Comparison of ENCODE assay signal across 23 mouse cellular contexts in the genomic region with DNA sequence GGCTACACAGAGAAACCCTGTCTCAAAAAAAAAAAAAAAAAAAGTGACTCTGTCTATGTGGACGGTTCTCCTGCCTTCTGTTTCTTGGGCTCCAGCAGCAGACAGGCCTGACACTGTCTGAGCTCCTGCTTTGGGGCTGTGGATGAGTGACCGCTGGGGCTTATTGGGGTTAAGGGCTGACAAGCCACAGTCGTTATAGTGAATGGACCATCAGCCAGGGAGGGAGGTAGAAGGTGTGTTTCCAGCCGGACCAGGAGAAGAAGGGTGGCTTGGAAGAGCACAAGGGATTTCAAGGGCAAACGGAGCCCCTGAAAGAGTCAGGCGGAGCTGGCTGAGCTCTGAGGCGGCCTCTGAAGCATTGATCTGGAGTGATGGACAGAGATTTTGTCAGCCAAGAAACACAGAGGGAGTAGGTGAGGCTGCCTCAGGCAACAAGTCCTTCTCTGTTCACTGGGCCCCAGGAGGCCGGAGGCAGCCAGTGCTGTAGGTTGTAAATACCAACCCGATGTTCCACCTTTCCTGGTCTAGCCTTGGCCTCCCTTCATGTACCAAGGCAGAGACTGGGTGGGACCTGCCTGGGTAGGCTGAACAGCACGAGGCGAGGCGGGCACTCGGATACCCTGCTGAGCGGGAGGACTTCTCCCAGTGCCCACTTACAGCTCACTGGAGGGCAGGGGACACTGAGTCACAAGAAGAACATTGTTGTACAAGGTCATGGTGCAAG. TPM values are rescaled to one million over a fixed set of nuclear protein-coding genes. Genes with fewer than 3 reads are reported as not detected.
DNase-seq lines count a peak whose midpoint lies in the region; ATAC-seq lines count a peak whose summit lies in the region.
"Had no signal": no experiment of that assay in that cellular context is flagged by ENCODE, and none has a peak within 500 bp of the region (broad histone marks: within the 10 kb centered on the region; RNA-seq: fewer than 3 reads in every experiment).

No protein-coding gene starts in this region.

- ATAC-seq in embryonic facial prominence, embryonic 13.5 days (ENCODE audit: insufficient number of reproducible peaks, insufficient read depth, low FRiP score, low TSS enrichment, low read depth) = no peak
- ATAC-seq in limb, embryonic 12.5 days (ENCODE audit: insufficient number of reproducible peaks, insufficient read depth, low FRiP score, low TSS enrichment, low read depth) = no peak
- ATAC-seq: Patski had no signal

- H3K4me2 ChIP-seq in embryonic facial prominence, embryonic 13.5 days = no peak overlapping the region
- no peak overlapping the region for H3K4me2 ChIP-seq in limb, embryonic 12.5 days
- H3K4me2 ChIP-seq: heart, embryonic 11.5 days; hindbrain, embryonic 14.5 days; liver, embryonic 11.5 days; lung, embryonic 15.5 days; midbrain, embryonic 11.5 days; neural tube, embryonic 12.5 days had no signal

- peak; percentile 29 to 47 for DNase-seq in cerebellum, adult 18-20 months
- no peak for DNase-seq in cerebellum, adult 8-10 months
- no peak for DNase-seq in embryonic facial prominence, embryonic 10.5 days (ENCODE audit: low spot score)
- no peak for DNase-seq in limb, embryonic 10.5 days (ENCODE audit: low spot score)
- DNase-seq in adipocyte (ENCODE audit: low spot score) = no peak
- DNase-seq: adrenal gland, postnatal 14 days; gastrocnemius, postnatal 36 days; heart, adult 18-20 months; kidney, adult 11 months; kidney, postnatal 14 days; thymus, adult 2 months; thymus, postnatal 4 days had no signal

- WGBS in embryonic facial prominence, embryonic 13.5 days = 66% methylated on average over 14 of the region's 14 CpGs
- WGBS in embryonic facial prominence, embryonic 10.5 days = 70% methylated on average over 14 of the region's 14 CpGs
- 67% methylated on average over 14 of the region's 14 CpGs for WGBS in limb, embryonic 12.5 days
- WGBS in limb, embryonic 10.5 days = 76% methylated on average over 14 of the region's 14 CpGs

- H3K27me3 ChIP-seq in embryonic facial prominence, embryonic 13.5 days = no peaks in the 10 kb centered on the region
- H3K27me3 ChIP-seq in embryonic facial prominence, embryonic 10.5 days (replicated peaks; ENCODE audit: low read depth, poor library complexity, severe bottlenecking) = peaks cover 6% of the 10 kb centered on the region; the same call in 1 of the 2 replicates
- no peaks in the 10 kb centered on the region for H3K27me3 ChIP-seq in limb, embryonic 12.5 days
- H3K27me3 ChIP-seq in limb, embryonic 10.5 days (ENCODE audit: low read depth, poor library complexity, severe bottlenecking) = no peaks in the 10 kb centered on the region
- H3K27me3 ChIP-seq: lung, embryonic 15.5 days; neural tube, embryonic 12.5 days; Patski had no signal

- H3K9me3 ChIP-seq in embryonic facial prominence, embryonic 13.5 days = no peaks in the 10 kb centered on the region
- no peaks in the 10 kb centered on the region for H3K9me3 ChIP-seq in embryonic facial prominence, embryonic 10.5 days
- H3K9me3 ChIP-seq in limb, embryonic 12.5 days = no peaks in the 10 kb centered on the region
- H3K9me3 ChIP-seq in limb, embryonic 10.5 days (replicated peaks) = no peaks in the 10 kb centered on the region
- H3K9me3 ChIP-seq: G1E; lung, embryonic 15.5 days; neural tube, embryonic 12.5 days had no signal

- H3K9ac ChIP-seq in embryonic facial prominence, embryonic 13.5 days = 0 out of 2 replicates have a peak overlapping the region, but pooled peaks have one; percentile 21
- H3K9ac ChIP-seq in limb, embryonic 12.5 days (replicated peaks) = no peak overlapping the region
- H3K9ac ChIP-seq: hindbrain, embryonic 14.5 days; lung, embryonic 15.5 days; neural tube, embryonic 12.5 days had no signal

- no peak overlapping the region for H3K27ac ChIP-seq in embryonic facial prominence, embryonic 13.5 days
- H3K27ac ChIP-seq in embryonic facial prominence, embryonic 10.5 days (replicated peaks) = no peak overlapping the region
- H3K27ac ChIP-seq in limb, embryonic 12.5 days = peak overlapping the region; percentile 19; the same call in 1 of the 2 replicates
- no peak overlapping the region for H3K27ac ChIP-seq in limb, embryonic 10.5 days
- H3K27ac ChIP-seq: hindbrain, embryonic 14.5 days; lung, embryonic 15.5 days; neural tube, embryonic 12.5 days had no signal

- no peak overlapping the region for H3K4me3 ChIP-seq in embryonic facial prominence, embryonic 13.5 days
- no peak overlapping the region for H3K4me3 ChIP-seq in embryonic facial prominence, embryonic 10.5 days
- H3K4me3 ChIP-seq in limb, embryonic 12.5 days (replicated peaks) = no peak overlapping the region
- H3K4me3 ChIP-seq in limb, embryonic 10.5 days = no peak overlapping the region
- H3K4me3 ChIP-seq: lung, embryonic 15.5 days; myocyte; neural tube, embryonic 12.5 days had no signal

- peaks cover 38% of the 10 kb centered on the region for H3K4me1 ChIP-seq in embryonic facial prominence, embryonic 13.5 days
- peaks cover 27% of the 10 kb centered on the region for H3K4me1 ChIP-seq in embryonic facial prominence, embryonic 10.5 days
- peaks cover 7% of the 10 kb centered on the region for H3K4me1 ChIP-seq in limb, embryonic 12.5 days (replicated peaks)
- H3K4me1 ChIP-seq in limb, embryonic 10.5 days = peaks cover 18% of the 10 kb centered on the region
- H3K4me1 ChIP-seq: lung, embryonic 15.5 days had no signal

- peaks cover 49% of the 10 kb centered on the region for H3K36me3 ChIP-seq in embryonic facial prominence, embryonic 13.5 days
- H3K36me3 ChIP-seq in embryonic facial prominence, embryonic 10.5 days (replicated peaks) = peaks cover 57% of the 10 kb centered on the region
- peaks cover 74% of the 10 kb centered on the region for H3K36me3 ChIP-seq in limb, embryonic 12.5 days
- peaks cover 70% of the 10 kb centered on the region for H3K36me3 ChIP-seq in limb, embryonic 10.5 days
- H3K36me3 ChIP-seq: G1E; lung, embryonic 15.5 days had no signal

RNA-seq across cellular contexts. Expression of a gene that starts 7.4 kb away (rescaled TPM):
- 48.6 and 54.2 TPM in 2 replicates for polyA plus RNA-seq in embryonic facial prominence, embryonic 13.5 days (2015; fragmentation: Nextera tagmentation; extraction: Ambion mirVana)
- 65.8 and 66.4 TPM in 2 replicates for polyA plus RNA-seq in embryonic facial prominence, embryonic 10.5 days (2016; fragmentation: Nextera tagmentation; extraction: Ambion mirVana)
- polyA plus RNA-seq in limb, embryonic 12.5 days (2016; fragmentation: Nextera tagmentation; extraction: Ambion mirVana) = 55.4 and 62.1 TPM in 2 replicates
- polyA plus RNA-seq in limb, embryonic 10.5 days (2016; fragmentation: Nextera tagmentation; extraction: Ambion mirVana) = 61.3 and 74.8 TPM in 2 replicates

RNA-seq across cellular contexts. Expression of a gene that starts 8.4 kb away (rescaled TPM):
- 31.9 and 32.4 TPM in 2 replicates for polyA plus RNA-seq in embryonic facial prominence, embryonic 13.5 days (2015; fragmentation: Nextera tagmentation; extraction: Ambion mirVana)
- polyA plus RNA-seq in embryonic facial prominence, embryonic 10.5 days (2016; fragmentation: Nextera tagmentation; extraction: Ambion mirVana) = 20.7 and 23.5 TPM in 2 replicates
- polyA plus RNA-seq in limb, embryonic 12.5 days (2016; fragmentation: Nextera tagmentation; extraction: Ambion mirVana) = 38.8 and 46.8 TPM in 2 replicates
- polyA plus RNA-seq in limb, embryonic 10.5 days (2016; fragmentation: Nextera tagmentation; extraction: Ambion mirVana) = 27.1 and 33.6 TPM in 2 replicates

RNA-seq across cellular contexts. Expression of a gene that starts 37.0 kb away (rescaled TPM):
- polyA plus RNA-seq in embryonic facial prominence, embryonic 13.5 days (2015; fragmentation: Nextera tagmentation; extraction: Ambion mirVana) = 44.1 and 47.8 TPM in 2 replicates
- 35.0 and 39.3 TPM in 2 replicates for polyA plus RNA-seq in embryonic facial prominence, embryonic 10.5 days (2016; fragmentation: Nextera tagmentation; extraction: Ambion mirVana)
- polyA plus RNA-seq in limb, embryonic 12.5 days (2016; fragmentation: Nextera tagmentation; extraction: Ambion mirVana) = 44.3 and 45.8 TPM in 2 replicates
- 36.3 and 37.0 TPM in 2 replicates for polyA plus RNA-seq in limb, embryonic 10.5 days (2016; fragmentation: Nextera tagmentation; extraction: Ambion mirVana)

RNA-seq across cellular contexts. Expression of a gene that starts 43.3 kb away (rescaled TPM):
- polyA plus RNA-seq in embryonic facial prominence, embryonic 13.5 days (2015; fragmentation: Nextera tagmentation; extraction: Ambion mirVana) = 0.22 and 1.5 TPM in 2 replicates
- not detected in 2 replicates for polyA plus RNA-seq in embryonic facial prominence, embryonic 10.5 days (2016; fragmentation: Nextera tagmentation; extraction: Ambion mirVana)
- 0.95 TPM in 1 of 2 replicates, not detected in the other for polyA plus RNA-seq in limb, embryonic 12.5 days (2016; fragmentation: Nextera tagmentation; extraction: Ambion mirVana)
- not detected in 2 replicates for polyA plus RNA-seq in limb, embryonic 10.5 days (2016; fragmentation: Nextera tagmentation; extraction: Ambion mirVana)

RNA-seq across cellular contexts. Expression of a gene that starts 50.9 kb away (rescaled TPM):
- 30.0 and 30.4 TPM in 2 replicates for polyA plus RNA-seq in embryonic facial prominence, embryonic 13.5 days (2015; fragmentation: Nextera tagmentation; extraction: Ambion mirVana)
- polyA plus RNA-seq in embryonic facial prominence, embryonic 10.5 days (2016; fragmentation: Nextera tagmentation; extraction: Ambion mirVana) = 32.2 and 32.5 TPM in 2 replicates
- polyA plus RNA-seq in limb, embryonic 12.5 days (2016; fragmentation: Nextera tagmentation; extraction: Ambion mirVana) = 32.2 and 36.7 TPM in 2 replicates
- polyA plus RNA-seq in limb, embryonic 10.5 days (2016; fragmentation: Nextera tagmentation; extraction: Ambion mirVana) = 32.7 and 37.0 TPM in 2 replicates

Comparison
In these comparisons a context has a peak if more than half of its experiments do, and no peak if none do; other contexts are left out.
1. DNase-seq: peak in cerebellum, adult 18-20 months (2 of 2); none in cerebellum, adult 8-10 months (single experiment), embryonic facial prominence, embryonic 10.5 days (single experiment), limb, embryonic 10.5 days (single experiment) and adipocyte (single experiment).